Mouse (Mus musculus): ENCODE measurements around the gene Sycn. TPM values are rescaled to one million over a fixed set of nuclear protein-coding genes. Genes with fewer than 3 reads are reported as not detected.

Sycn gene
- polyA plus RNA-seq, 1 experiment from 2014 or later, result 33.3 TPM

DNA sequence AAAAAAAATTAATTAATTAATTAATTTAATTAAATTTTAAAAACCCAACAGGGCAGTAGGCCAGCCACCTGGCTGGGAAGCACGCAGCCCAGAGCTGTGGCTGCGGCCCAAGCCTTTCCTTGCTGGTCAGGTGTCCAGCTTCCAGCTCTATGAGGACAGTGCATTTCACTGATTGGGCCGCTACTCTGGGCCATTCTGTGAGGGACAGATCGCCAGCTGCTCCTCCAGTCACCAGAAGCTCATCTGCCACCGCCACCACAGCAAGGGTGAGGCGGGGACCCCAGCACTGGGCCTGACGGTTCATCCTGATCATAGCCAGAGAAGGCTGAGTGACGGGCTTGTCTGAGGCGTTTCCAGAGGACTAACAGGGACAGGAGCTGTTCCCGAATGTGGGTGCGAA lies 21.3 kb downstream of the Sycn start:
- Histone ChIP-seq H3K27ac (no peak overlapping the region), H3K9ac (no peak overlapping the region), H3K4me1 (replicated peaks) (peaks cover 3% of the 10 kb centered on the region; the same call in 1 of the 2 replicates), H3K4me3 (replicated peaks) (no peak overlapping the region), H3K36me3 (peaks cover 54% of the 10 kb centered on the region), H3K27me3 (replicated peaks) (no peaks in the 10 kb centered on the region), H3K9me3 (no peaks in the 10 kb centered on the region), H3K4me2 (replicated peaks) (no peak overlapping the region)
- WGBS, result 88% methylated on average over 11 of the region's 11 CpGs
- no peak for ATAC-seq

DNA sequence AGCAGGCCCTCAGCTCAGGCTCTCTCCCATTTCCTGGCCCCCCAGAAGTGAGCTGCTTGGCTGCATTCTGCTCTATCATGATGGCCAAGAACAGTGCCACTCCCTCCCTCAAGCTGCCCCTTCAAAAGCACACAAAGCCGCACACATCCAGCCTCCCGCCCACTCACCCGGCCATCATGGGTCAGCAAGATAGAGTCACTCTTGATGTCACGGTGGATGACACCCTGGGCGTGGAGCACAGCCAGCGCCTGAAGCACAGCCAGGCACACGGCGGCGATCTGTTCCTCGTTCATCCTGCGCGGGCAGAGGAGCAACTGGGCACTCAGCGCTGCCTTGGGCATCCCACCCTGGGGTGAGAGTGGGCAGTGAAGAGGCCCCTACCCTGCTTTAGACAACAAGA lies 21.7 kb downstream of the Sycn start:
- peaks cover 58% of the 10 kb centered on the region for H3K36me3 ChIP-seq
- no peak overlapping the region for H3K4me3 ChIP-seq (replicated peaks)
- H3K4me2 ChIP-seq (replicated peaks), result no peak overlapping the region
- H3K9ac ChIP-seq, result no peak overlapping the region
- 0 out of 2 replicates have a peak, but pooled peaks cover 3% of the 10 kb centered on the region for H3K4me1 ChIP-seq (replicated peaks)
- WGBS, result 93% methylated on average over 13 of the region's 13 CpGs
- H3K27ac ChIP-seq, result no peak overlapping the region
- H3K9me3 ChIP-seq, result no peaks in the 10 kb centered on the region
- no peaks in the 10 kb centered on the region for H3K27me3 ChIP-seq (replicated peaks)
- ATAC-seq, result no peak

DNA sequence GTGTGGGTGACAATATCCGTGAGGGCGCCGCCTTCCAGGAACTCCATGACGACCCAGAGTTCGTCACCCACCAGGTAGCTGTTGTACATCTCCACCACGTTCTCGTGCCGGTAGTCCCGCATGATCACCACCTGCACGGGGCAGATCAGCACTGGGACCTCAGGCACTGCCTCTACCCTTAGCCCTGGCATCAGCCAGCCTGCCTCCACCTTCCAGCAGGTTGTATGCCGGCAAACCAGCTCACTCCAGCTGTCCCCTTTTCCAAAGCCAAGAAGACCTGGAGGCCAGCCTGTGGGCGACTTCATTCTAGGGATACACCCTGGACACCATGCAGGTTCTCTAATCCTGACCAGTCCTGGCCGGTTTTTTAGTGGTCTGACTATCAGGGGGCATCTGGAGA lies 22.3 kb downstream of the Sycn start:
- WGBS, result 91% methylated on average over 13 of the region's 13 CpGs

GRCm38 (mm10) chr7:28565407-28565806 lies 24.7 kb downstream of the Sycn start:
- WGBS, result 85% methylated on average over 5 of the region's 5 CpGs
- no peaks in the 10 kb centered on the region for H3K27me3 ChIP-seq (replicated peaks)
- H3K9me3 ChIP-seq, result no peaks in the 10 kb centered on the region
- peaks cover 62% of the 10 kb centered on the region for H3K36me3 ChIP-seq
- H3K4me1 ChIP-seq (replicated peaks), result peaks cover 10% of the 10 kb centered on the region
- ATAC-seq, result no peak
- H3K4me2 ChIP-seq (replicated peaks), result no peak overlapping the region
- no peak overlapping the region for H3K9ac ChIP-seq
- no peak overlapping the region for H3K27ac ChIP-seq
- H3K4me3 ChIP-seq (replicated peaks), result no peak overlapping the region

More for the DNA sequence above, 22.3 kb downstream of the Sycn start:
- H3K27ac ChIP-seq, result no peak overlapping the region
- no peaks in the 10 kb centered on the region for H3K9me3 ChIP-seq
- ATAC-seq, result no peak
- H3K9ac ChIP-seq, result no peak overlapping the region
- H3K4me1 ChIP-seq (replicated peaks), result 0 out of 2 replicates have a peak, but pooled peaks cover 3% of the 10 kb centered on the region
- no peak overlapping the region for H3K4me2 ChIP-seq (replicated peaks)
- H3K4me3 ChIP-seq (replicated peaks), result no peak overlapping the region
- H3K27me3 ChIP-seq (replicated peaks), result no peaks in the 10 kb centered on the region
- H3K36me3 ChIP-seq, result peaks cover 64% of the 10 kb centered on the region

DNA sequence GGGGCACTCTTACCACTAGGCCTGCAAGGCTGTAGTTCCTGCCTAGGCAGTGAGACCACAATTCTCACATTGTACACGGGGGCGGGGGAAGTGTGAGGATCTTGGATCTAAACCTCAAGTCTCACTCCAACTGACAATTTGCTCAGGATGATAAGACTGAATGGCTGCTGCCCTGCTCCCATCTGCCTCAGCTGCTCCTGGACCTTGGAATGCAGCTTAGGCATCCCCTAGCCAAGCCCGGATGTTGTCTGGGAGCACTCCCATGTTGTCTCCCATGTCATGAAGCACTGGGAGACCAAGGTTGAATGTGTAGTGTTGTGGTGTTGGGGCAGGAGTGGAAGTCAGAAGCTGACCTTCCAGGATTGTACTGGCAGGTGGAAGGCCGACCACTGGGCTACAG lies 26.9 kb downstream of the Sycn start:
- Histone ChIP-seq H3K27me3 (replicated peaks) (no peaks in the 10 kb centered on the region), H3K4me3 (replicated peaks) (no peak overlapping the region), H3K27ac (no peak overlapping the region), H3K9me3 (no peaks in the 10 kb centered on the region), H3K9ac (no peak overlapping the region), H3K36me3 (peaks cover 48% of the 10 kb centered on the region), H3K4me2 (replicated peaks) (no peak overlapping the region), H3K4me1 (replicated peaks) (peaks cover 31% of the 10 kb centered on the region)
- WGBS, result 90% methylated on average over 4 of the region's 4 CpGs
- ATAC-seq, result no peak

DNA sequence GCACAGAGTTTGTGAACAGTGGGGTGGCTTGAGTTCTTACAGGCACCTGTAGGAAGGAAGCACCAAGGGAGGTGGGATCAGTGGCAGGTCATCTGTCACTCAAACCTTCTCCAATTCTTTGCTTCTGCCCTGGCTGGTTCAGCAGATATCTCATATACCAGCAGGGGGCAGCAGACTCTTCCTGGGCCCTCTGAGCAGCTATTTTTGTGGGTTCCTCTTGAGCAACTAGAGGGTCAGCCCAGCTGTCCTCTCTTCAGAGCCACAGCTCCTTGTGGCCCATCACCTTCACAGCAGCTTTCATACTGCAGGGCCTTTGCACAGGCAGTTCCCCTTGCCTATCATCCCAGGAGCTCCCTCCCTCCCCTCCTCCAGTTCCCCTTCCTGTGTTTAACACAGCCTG lies 27.6 kb downstream of the Sycn start:
- Histone ChIP-seq H3K36me3 (peaks cover 45% of the 10 kb centered on the region), H3K9ac (no peak overlapping the region), H3K4me3 (replicated peaks) (no peak overlapping the region), H3K4me2 (replicated peaks) (no peak overlapping the region), H3K9me3 (no peaks in the 10 kb centered on the region), H3K27me3 (replicated peaks) (no peaks in the 10 kb centered on the region), H3K4me1 (replicated peaks) (peaks cover 38% of the 10 kb centered on the region), H3K27ac (no peak overlapping the region)
- ATAC-seq, result no peak

DNA sequence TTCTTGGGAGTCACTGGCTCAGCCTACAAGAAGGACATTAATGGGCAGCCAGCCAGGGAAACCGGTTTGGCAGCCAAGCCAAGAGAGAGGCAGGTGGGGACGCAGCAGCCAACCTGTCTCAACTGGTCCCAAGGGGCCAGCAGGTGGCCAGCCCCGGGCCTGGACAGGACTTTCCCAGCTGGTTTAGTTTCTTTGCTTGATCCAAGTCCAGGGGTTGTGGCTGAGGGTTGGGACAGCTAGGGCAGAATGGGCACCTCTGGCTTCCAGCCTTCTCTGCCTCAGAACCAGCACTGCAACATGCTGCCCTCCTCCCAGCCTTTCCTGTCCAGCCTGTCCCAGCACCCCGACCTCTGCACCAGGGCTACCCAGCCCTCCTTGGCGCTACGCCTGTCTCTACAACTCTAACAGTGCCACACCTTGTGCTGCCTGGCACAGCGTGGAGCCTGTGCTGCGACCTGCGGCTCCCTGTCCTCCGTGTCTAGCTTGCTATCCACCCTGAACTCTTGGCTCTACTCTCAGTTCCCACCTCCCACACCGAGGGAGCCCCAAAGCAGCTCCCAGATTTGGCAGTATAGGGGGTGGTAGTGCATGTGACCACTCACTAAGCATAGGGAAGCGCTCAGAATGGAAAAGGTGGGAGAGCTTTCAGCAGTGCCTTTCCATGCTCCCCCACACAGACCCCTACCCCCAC lies 29.8 kb downstream of the Sycn start:
- Histone ChIP-seq H3K9ac (peak overlapping the region; percentile 17), H3K4me1 (replicated peaks) (peaks cover 48% of the 10 kb centered on the region), H3K4me3 (replicated peaks) (no peak overlapping the region), H3K27me3 (replicated peaks) (no peaks in the 10 kb centered on the region), H3K9me3 (no peaks in the 10 kb centered on the region), H3K4me2 (replicated peaks) (peak overlapping the region; percentile 49), H3K36me3 (peaks cover 28% of the 10 kb centered on the region), H3K27ac (peak overlapping the region; percentile 91)
- peak; percentile 84 for ATAC-seq
- 53% methylated on average over 12 of the region's 12 CpGs for WGBS

DNA sequence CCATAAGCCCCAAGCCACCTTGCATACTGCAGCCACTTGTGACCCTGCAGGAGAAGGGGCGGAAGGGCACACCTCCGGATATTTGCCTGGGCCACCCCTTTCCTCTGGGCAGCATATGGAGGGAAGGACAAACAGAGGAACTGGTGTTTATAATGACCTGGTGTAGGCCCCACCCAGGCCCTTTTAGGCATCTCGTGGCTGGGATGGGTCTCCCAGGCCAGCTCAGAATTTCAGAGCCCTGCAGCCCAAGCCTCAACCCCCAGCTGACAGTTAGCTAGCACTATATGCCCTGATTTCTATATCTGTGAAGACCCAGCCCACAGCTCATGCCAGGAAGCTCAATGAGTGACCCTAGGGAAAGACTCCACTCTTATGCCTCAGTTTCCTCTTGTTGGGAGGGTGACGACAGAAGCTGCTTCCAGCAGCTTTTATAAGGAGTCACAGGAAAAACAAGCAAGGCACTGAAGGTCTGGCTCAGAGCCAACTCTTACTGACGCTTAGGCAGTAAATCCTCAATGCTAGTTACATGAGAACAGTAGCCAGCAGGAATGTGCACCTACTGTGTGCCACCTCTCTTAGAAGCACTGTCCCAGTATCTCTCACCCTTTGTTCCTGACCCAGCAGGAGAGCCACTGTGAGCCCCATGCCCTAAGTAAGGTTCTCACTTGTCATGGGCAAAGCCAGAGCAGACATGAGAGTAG lies 30.4 kb downstream of the Sycn start:
- Histone ChIP-seq H3K4me2 (replicated peaks) (peak overlapping the region; percentile 49), H3K4me3 (replicated peaks) (no peak overlapping the region), H3K9ac (peak overlapping the region; percentile 17; the same call in 1 of the 2 replicates), H3K27ac (peak overlapping the region; percentile 91), H3K27me3 (replicated peaks) (no peaks in the 10 kb centered on the region), H3K4me1 (replicated peaks) (peaks cover 48% of the 10 kb centered on the region), H3K9me3 (no peaks in the 10 kb centered on the region), H3K36me3 (peaks cover 24% of the 10 kb centered on the region)
- ATAC-seq, result 0 out of 2 replicates have a peak, but pooled peaks have one; percentile 6
- 21% methylated on average over 5 of the region's 5 CpGs for WGBS

DNA sequence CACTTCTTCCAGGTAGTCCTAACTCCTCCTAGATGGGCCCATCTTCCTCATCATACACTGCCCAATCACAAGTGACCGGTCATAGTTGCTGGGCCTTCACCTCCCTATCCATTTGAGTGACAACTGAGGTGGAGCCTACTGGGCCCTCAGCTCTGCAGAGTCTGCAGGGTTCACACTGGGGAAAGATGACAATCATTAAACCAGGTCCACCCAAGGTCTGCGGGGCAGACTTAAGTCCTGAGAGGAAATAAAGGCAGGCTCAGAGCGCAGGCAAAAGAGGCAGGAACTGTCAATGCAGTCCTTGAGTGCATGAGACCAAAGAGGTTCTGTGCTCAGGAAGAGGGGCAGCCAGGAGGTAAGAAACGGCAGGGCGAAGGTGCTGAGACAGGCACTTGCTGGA lies 32.0 kb downstream of the Sycn start:
- ATAC-seq, result no peak
- Histone ChIP-seq H3K4me3 (replicated peaks) (no peak overlapping the region), H3K36me3 (peaks cover 9% of the 10 kb centered on the region), H3K27ac (peak overlapping the region; percentile 52; the same call in 1 of the 2 replicates), H3K9me3 (no peaks in the 10 kb centered on the region), H3K9ac (no peak overlapping the region), H3K27me3 (replicated peaks) (no peaks in the 10 kb centered on the region), H3K4me1 (replicated peaks) (peaks cover 64% of the 10 kb centered on the region), H3K4me2 (replicated peaks) (no peak overlapping the region)
- WGBS, result 61% methylated on average over 5 of the region's 5 CpGs

- no peaks in the 10 kb centered on the region for H3K9me3 ChIP-seq
- H3K27ac ChIP-seq, result peak overlapping the region; percentile 52
- H3K4me2 ChIP-seq (replicated peaks), result no peak overlapping the region
- ATAC-seq, result no peak
- no peak overlapping the region for H3K4me3 ChIP-seq (replicated peaks)
- H3K9ac ChIP-seq, result no peak overlapping the region
- 0 out of 2 replicates have a peak, but pooled peaks cover 6% of the 10 kb centered on the region for H3K36me3 ChIP-seq
- whole genome bisulfite sequencing, result 88% methylated on average over 3 of the region's 3 CpGs
- H3K27me3 ChIP-seq (replicated peaks), result no peaks in the 10 kb centered on the region
- H3K4me1 ChIP-seq (replicated peaks), result peaks cover 69% of the 10 kb centered on the region
Measured at GRCm38 (mm10) chr7:28573236-28573635, 32.6 kb downstream of the Sycn start.

GRCm38 (mm10) chr7:28575597-28575996 lies 34.9 kb downstream of the Sycn start:
- Histone ChIP-seq H3K9me3 (no peaks in the 10 kb centered on the region), H3K4me1 (replicated peaks) (peaks cover 79% of the 10 kb centered on the region), H3K36me3 (0 out of 2 replicates have a peak, but pooled peaks cover 6% of the 10 kb centered on the region), H3K27me3 (replicated peaks) (no peaks in the 10 kb centered on the region), H3K4me3 (replicated peaks) (no peak overlapping the region), H3K27ac (no peak overlapping the region), H3K9ac (no peak overlapping the region), H3K4me2 (replicated peaks) (no peak overlapping the region)
- no peak for ATAC-seq
- whole genome bisulfite sequencing, result 87% methylated on average over 11 of the region's 11 CpGs

DNA sequence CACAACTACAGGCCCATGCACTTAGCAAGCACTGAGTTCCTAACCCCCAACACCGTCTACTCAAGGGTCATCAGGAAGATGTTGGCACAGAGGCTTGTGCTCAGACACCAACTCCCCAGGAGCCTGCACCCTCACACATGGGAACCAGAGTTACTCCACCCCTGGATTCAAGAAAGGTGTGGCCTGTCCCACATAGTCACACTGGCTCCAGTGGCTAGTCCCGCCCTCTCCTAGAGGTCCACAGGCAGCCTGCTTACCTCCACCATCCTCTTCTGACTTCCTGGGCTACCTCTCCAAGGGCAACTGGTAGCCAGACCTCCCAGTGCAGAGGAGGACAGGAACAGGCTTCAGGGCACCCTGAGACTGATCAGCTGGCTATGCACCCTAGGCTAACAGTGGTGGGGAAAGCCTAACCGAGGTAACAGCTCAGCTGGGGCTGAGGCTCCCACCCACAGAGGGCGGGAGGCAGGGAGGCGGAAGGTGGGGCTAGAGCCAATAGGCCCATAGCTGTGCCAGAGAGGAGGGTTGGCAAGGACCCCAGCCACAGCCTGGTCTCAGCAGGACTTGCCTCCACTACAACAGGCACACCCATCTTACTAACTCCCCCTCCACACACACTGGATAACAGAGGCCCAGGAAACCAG lies 35.7 kb downstream of the Sycn start:
- Histone ChIP-seq H3K4me3 (replicated peaks) (no peak overlapping the region), H3K27me3 (replicated peaks) (no peaks in the 10 kb centered on the region), H3K9ac (no peak overlapping the region), H3K4me1 (replicated peaks) (peaks cover 76% of the 10 kb centered on the region), H3K4me2 (replicated peaks) (no peak overlapping the region; the same call in 1 of the 2 replicates), H3K27ac (peak overlapping the region; percentile 83), H3K36me3 (0 out of 2 replicates have a peak, but pooled peaks cover 6% of the 10 kb centered on the region), H3K9me3 (no peaks in the 10 kb centered on the region)
- ATAC-seq, result peak; percentile 36
- WGBS, result 69% methylated on average over 5 of the region's 5 CpGs

Data from intestine, embryonic 15.5 days (tissue).